Mouse (Mus musculus) thymus, postnatal 10 days (tissue): ENCODE measurements at regions not wholly inside any gene's neighbourhood (a gene's known extent, or its start where the extent isn't known, plus 50 kb on each side); places are given as distances from the start of the nearest gene placed in this dataset.

Source experiments
- DNase-seq, 2 experiments: peaks; one replicate each; pipeline ENCODE4 v3.0.0; 2021; ENCODE audit warnings: low spot score in 2 of 2

DNA sequence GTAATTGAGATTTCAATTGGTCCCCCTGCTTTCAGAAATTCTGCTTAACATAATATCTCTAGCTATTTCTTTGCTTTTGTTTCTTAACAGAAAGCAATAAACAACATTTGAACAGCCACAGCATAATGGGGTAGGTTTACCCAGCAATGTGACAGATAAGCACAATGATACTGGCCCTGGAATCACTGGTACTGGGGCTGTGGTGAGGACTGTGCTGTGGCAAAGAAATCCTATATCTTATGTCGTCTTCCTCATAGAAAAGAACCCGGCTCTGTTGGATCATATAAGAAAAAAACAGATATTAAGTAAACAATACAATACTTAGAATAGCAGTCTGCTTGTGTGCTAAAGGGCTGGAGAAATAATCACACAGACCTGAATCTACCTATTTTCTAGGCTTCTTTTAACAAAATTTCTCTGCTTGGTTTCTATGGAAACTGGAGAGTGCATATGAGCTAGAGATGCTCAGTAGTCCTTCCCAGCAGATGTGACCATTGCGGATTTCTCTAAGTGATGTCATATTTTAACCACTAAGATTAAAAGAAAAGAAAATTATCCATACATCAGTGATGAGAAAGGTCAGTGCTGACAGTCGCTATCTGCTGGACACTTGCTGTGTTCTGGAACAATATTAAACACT is 119.8 kb upstream of the Gnao1 start:
- no peak for DNase-seq

GRCm38 (mm10) chr8:93691375-93691774 is 118.4 kb upstream of the Gnao1 start:
- no peak for DNase-seq

GRCm38 (mm10) chr8:93691826-93692225 is 117.9 kb upstream of the Gnao1 start:
- DNase-seq = no peak

- no peak for DNase-seq
These were observed 112.6 kb upstream of the Gnao1 start for GRCm38 (mm10) chr8:93697206-93697605.

DNA sequence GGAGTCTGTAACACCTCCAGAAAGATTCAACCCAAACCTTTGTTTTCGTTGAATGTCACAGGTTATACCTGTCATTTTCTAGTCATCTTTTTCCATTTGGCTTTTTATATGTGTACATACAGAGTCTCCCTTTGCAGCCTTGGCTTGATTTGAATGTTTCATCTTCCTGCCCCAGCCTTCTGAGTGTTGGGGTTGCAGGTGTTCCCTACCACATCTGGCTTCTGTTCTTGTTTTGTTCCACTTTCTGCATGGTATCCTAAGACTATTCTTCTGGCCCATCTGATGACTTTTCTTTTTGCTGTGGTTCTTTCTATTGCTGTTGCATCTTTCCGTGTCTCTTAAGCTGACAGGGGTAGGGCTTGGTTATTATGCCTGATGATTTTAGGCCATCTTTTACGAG is 111.3 kb upstream of the Gnao1 start:
- no peak for DNase-seq

DNA sequence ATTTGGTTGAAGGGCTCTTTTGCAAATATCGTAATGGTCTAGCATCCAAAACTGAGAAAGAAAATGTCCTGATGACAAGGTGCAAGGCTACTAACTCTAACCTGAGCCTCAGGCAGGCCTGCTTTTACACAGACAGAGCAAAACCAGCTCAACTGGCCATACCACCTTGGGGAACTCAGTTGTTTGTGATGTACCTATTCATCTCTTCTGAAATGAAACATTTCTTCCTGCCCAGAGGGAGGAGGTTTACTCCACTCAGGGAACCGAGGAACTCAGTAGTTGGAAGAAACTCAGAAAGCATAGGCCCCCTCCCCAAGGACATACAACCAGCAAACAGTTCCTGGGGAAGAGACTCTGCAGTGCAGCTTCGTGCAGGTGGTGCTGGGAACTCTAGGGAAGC is 108.4 kb upstream of the Gnao1 start:
- no peak for DNase-seq

DNA sequence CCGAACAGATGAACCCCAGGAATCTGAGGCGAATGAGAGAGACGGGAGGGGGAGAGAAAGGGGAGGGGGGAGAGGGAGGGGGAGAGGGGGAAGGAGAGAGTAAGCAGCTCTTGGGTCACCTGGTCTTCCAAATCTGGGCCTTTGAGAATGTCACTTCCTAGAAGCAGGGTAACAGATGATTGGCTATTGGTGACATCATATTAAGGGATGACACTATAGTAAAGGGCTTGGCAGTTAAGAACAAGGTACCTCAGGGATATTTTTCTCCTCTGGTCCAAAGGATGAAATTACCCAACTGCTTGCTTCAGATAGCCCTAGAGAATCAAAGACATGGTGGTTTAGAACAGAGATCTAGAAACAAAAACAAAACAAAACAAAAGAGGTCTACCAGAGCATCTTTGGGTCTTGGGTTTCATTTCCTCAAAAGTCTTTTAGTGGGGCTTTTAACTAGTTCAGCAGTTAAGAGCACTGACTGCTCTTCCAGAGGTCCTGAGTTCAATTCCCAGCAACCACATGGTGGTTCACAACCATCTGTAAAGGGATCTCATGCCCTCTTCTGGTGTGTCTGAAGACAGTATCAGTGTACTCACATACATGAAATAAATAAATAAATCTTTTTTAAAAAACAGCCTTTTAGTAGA is 97.6 kb upstream of the Gnao1 start:
- no peak for DNase-seq

- DNase-seq = no peak
These were observed 96.5 kb upstream of the Gnao1 start for GRCm38 (mm10) chr8:93713221-93713620.

GRCm38 (mm10) chr8:93724896-93725489 is 84.8 kb upstream of the Gnao1 start:
- DNase-seq = no peak

- no peak for DNase-seq
These were observed 80.4 kb upstream of the Gnao1 start for GRCm38 (mm10) chr8:93729124-93729930.

DNA sequence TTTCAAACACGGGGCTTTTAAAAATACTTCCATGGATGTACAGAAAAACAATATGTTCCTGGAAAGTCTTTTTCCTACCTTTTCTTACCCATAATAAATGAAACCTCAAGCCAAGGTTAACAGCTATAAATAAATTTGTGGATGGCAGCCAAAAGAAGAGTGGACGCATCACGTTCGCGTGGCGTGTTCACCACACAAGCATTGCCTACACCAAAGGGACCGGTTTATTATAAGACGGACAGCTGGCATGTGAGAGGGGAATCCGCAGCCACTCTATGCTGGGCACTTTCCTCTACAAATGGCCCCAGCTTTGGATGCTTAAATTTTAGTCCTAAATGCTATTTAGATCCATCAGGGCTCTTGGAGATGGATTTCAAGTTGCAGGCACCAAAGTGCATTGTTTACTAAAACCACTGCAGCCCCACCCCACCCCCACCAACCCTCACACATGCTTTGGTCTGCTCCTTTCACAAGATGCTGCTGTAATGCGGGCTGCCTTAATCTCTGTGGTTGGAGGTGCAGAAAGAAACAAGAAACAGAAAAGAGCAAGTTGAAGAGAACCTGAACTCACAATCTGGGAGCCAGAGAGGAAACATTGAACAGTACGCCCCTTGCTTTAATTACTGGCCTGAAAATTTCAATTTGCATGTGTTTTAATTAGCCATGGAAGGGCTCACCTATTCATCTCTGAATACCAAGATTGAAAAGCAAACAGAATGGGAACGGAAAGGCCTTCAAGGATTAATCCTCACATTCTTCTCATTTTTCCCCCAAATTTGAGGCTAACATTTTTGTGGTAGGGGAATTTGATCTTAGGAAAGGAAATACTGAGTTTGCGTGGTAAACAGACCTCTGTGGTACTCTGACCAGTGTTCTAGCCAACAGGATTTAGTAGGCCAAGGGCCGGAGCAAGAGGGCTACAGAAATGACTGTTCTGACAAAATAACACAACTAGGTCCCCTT is 78.7 kb upstream of the Gnao1 start:
- no peak for DNase-seq

DNA sequence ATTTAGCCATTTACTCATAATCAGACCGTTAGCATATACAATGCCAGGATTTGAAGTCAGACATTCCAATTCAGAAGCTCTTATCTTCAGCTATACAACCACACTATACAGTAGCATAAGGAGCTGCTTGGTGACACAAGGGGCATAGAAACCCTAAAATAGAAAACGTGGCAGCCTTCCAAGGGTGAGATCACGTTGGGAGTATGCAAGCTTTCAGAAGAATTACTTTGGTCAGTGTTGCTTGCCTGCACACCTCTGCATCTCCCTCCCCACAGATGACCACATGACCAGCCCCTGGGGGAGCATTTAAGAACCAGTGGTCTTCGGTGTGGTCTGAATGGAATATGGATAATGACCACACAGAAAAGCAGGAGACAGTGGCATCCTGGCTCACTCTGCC is 74.9 kb upstream of the Gnao1 start:
- DNase-seq = no peak

GRCm38 (mm10) chr8:93740281-93740680 is 69.5 kb upstream of the Gnao1 start:
- DNase-seq = no peak

GRCm38 (mm10) chr8:93748720-93749119 is 61.0 kb upstream of the Gnao1 start:
- DNase-seq = no peak

GRCm38 (mm10) chr8:93750921-93751320 is 58.8 kb upstream of the Gnao1 start:
- DNase-seq = no peak

- DNase-seq = no peak
These were observed 53.8 kb upstream of the Gnao1 start for GRCm38 (mm10) chr8:93755981-93756380.
